Mouse (Mus musculus) lung, postnatal 10 days (tissue): ENCODE results near the gene Il18rap.

Experiments
- DNase-seq: peaks from one replicate; pipeline ENCODE4 v3.0.0; 2021

The Il18rap gene

DNA sequence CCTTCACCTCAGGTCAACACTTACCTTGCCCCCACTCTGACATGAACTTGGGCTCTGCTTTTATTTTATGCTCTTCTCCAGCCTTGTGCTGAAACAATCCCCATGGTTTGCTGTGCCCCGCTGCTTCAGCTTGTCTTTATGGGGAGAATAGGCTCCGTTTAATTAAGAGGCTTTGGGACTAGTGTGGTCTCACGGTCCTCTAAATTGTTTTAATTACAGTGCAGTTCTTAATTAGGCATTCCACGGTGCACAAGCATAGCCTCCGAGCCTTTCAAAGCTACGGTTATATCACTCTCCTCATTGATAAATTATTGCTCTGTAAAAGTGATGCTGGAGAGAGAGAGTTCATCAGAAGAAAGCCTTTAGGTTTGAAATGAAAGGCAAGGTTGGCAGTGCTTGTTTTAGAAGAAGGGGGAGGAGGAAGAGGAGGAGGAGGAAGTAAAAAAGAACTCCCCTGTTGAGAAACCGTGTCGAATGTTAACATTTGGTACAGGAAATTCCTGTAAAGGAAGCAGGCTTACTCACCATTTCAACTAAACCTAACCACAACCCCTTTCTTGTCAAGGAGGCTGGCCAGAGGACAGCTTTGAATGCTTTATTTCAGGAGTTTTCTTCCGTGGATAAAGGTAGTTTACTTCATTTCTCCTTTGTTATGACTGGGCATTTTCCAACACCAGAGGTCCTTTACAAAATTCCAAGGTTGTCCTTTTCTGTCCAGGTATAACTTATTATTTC is at the start of gene Il18rap:
Gene Il18rap (plus strand): TSS at position 512 of the 735 bp plus-strand sequence.
- no peak for DNase-seq

DNA sequence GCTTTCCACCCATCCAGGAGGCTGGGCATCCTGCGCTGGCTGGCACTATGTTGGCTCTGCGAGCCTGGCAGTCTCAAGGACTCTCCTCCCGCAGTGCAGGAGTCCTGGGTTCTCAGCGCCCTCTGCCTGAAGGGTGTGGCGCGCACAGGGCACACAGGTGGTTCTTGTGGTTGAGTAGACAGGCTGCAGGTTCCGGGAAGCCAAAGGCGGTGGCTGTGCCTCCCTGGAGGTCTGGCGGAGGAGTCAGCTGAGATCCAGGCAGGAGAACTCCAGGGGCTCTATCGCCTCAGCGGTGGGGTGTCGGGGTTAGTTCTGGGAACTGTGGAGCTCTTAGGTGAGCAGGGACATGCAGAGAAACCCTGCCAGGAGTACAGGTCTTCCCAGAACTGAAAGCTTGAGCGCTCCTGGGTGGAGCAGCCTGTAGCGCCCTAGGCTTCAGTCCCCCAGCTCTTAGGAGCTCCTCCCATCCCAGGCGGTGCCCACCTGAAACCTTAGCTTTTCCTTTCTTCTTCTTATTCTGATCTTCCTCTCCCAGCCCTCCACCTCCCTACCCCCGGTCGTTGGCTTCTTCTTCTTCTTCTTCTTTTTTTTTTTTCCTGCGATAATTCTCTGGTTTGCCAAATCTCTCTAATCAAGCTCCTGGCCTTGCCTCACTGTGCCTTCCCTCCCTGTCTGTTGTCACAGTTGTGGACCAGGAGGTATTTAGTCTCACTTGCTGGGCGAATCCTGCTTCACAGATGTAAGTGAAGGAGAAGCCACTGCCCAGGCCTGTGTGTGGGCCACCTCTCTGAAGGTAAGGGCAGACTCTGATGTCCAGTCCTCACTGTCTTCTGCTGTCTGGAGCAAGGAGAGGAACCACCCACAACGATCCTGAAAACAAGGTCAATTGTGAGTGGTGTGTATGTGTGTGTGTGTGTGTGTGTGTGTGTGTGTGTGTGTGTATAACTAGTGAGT is 49.4 kb upstream of the Il18rap start, which contains the start of gene Il18r1:
Gene Il18r1 (plus strand): TSS at position 76 of the 954 bp plus-strand sequence.
- peak; percentile 66 for DNase-seq

DNA sequence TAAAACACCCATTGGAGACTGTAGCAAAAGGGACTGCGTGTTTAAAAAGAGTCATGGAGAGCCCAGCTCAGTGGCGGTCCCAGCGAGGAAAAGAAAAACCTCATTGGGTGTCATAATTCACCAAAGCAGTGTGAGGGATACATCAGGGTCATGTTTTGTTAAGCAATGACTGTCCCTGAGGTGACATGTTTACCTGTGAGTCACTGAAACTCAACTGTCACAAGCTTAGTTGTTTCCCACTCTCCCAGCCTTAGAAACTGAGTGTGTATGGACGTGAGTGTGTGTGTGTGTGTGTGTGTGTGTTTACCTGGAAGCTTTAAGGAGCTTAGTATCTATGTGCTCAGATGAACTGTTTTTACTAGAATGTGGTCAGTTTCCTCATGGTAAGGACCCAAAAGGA is 47.9 kb upstream of the Il18rap start:
- no peak for DNase-seq

DNA sequence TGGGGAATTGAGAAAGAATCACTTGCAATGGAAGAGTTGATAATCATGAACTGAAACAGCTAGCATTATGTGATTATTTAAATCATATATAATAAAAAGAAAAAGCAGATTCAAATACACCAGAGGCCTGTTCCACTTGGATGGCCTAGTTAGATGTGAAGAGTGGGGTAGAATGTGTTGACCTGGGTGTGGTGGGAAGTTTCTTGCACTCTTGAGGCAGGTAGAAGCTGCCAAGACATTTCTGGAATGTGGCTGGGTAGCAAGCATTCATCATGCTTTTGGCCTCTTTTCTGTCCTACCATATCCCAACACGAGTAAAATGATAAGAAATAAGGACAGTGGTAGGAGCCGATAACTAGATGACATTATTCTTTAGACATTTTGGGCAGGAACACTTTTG is 46.4 kb upstream of the Il18rap start:
- DNase-seq, result peak; percentile 40

DNA sequence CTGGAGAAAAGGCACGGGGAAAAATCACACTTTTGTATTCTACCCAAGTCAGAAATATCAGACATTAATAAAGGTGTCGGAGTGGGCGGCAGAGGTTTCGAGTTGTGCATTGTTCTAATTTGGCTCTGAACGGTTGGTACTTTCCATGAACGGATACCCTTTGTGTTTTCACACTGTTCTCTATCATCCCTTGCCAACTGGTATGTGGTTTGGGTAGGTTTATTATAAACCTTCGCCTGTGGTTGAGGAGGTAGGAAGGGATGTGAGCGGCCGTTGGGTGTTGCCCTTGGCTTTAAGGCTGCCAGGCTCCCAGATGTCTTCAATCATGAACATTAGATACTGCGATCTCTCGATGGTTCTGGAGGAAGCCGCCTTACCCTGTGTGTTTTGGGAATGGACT is 45.3 kb upstream of the Il18rap start:
- no peak for DNase-seq

DNA sequence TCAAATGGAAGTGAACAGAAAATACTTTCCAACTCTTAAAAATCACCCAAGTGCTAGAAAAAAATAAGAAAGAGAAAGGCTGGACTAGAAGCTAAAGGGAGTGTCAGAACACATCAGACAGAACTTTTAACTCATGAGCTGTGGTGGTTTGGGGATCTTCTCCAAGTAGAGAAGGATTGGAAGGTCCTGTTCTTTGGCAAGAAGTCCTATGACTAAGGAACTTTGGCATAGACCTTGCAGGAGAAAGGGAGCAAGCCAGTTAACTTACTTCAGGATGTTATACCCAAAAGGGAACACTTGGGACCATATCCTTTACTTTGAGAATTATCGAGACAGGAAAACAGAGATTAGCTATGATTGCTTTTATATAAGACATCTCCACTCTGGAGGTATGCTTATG is 42.8 kb upstream of the Il18rap start:
- no peak for DNase-seq

DNA sequence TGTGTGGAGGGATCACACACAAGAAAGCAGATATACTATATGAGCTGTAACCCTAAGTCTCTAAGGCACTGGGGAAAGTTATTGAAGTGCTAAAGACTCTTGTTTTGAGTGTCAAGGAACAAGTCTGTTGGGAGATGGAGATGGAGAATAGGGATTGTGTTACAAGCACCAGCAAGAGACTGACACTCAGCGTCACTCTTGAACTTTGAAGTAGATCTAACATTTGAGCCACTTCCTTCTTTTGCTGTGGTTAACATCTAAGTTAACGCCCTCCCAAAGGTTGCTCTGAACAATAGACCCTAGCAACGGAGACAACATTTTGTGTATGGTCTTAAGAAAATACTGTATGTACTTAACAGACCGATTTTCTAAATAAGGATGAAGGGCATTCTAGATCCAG is 41.5 kb upstream of the Il18rap start:
- DNase-seq, result no peak

DNA sequence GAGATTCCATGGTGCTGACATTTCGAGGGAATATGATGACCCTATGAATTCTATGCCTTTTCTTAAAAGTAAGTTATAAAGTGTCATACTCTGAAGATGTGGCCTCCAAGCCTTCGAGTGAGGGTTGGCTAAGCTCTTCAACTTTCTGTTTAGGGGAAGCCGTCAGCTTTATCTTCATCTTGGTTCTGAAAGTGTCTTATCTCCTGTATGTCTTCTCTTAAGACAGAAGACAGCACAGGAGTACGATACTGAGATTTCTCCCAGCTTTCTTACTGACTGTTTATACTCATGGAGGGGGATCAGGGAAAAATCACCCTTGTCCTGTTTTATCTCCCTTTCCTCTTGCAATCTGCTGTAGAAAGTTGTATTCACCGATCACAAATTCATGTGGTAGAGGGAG is 40.8 kb upstream of the Il18rap start:
- DNase-seq, result no peak

DNA sequence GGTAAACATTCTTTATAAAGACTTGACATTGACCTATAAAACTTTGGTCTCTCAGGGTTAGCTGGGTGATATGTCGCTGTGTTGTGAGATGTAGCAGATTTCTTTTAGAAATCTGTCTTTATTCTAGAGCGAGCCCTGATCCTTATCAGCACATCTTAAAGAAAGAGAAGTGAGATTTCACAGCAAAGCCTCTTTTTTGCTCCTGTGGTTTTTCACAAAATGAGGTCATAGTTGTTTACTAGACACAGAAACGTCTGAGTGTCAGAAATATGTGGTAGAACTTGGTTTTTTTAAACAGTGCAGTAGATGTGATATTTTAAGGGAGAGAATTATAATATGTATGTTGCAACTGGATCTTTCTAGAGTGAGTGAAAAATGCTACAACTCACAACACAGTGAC is 39.5 kb upstream of the Il18rap start:
- DNase-seq, result no peak

DNA sequence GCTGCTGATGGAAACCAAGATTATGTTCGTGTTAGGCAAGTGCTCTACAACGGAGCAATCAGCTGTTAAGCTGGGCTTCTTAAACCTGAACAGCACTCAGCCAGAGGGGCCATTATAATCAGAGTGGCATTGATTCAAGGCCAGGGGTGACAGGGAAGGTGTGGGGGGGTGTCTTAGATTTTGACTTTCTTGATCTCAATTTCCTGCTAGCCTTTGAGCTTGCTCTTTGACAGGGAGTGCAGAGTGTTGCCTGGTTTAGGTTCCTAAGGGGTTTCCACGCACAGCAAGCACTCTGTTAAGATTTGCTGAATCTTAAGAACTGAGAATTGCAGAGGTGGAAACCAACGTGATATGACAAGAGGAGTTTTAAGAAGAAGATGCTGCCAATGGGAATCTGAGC is 38.4 kb upstream of the Il18rap start:
- no peak for DNase-seq

DNA sequence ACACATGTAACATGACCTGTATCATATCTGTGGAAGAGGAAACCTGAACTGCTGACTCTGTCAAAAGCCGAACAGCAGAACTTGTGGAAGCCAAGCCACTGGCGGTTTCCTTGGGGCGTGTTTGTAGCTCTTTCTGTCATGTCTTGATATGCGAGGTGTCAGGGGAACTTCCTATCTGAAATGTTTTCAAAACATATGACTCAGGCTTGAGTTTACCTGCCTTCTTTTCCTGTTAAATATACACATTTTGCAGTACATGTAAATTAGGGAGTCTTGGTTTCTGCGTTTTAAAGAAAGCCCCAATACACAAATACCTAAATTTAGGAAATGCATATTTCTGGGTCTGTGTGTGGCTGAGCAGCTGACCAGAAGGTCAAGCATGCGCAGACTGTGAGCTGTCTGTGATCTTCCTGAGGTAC is 35.6 kb upstream of the Il18rap start:
- no peak for DNase-seq

DNA sequence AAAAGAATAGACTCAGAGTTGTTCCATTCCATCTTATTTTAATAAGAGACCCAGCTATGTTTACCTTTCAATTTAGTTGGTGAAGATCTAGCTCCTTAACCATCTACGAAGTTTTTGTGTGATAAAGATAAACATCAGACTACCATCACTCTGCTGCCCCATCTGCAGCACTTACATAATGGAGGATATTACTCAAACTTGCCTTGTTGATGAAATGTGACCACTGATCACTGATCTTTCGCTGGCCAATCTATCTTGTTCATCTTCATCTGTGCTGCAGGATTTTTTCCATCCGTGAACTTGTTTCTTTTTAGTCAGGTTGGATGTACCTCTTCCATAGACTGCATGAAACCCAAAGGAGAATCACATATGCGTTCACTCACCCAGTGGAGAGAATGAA is 20.6 kb upstream of the Il18rap start:
- no peak for DNase-seq

DNA sequence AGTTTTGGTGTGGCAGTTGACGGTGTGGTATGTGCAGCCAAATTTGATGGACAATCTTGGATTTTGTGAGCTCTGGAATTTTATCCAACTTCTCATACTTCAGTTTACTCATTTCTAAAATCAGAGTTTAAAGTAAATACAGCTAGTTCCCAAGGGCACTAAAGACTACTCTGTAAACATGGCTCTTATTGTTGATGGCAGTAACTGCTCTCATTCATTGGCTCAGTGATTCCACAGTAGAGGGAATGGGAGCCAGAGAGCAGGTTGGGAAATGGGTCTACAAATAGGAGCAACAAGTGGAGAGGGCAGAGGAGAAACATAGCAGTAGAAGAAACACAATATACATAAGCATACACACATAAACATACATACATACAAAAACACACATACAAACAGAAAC is 15.5 kb upstream of the Il18rap start:
- DNase-seq, result no peak

DNA sequence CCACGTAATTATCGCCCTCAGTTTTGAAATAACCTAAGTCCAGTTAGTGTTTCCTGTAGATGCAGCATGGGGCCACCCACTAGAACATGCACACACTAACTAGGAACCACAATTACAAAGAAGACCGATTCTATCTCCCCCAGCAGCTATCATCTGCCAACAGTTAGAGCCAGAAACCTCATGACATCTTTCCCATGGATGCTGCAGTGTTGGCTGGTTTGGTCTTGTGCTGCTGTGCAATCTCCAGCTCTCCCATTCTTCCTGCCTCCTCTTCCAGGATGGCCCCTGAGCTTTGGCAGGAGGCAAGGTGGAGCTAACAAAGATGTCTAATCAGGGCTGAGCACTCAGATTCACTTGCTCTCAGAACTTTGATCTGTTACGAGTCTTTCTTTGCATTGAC is 14.0 kb upstream of the Il18rap start:
- no peak for DNase-seq

DNA sequence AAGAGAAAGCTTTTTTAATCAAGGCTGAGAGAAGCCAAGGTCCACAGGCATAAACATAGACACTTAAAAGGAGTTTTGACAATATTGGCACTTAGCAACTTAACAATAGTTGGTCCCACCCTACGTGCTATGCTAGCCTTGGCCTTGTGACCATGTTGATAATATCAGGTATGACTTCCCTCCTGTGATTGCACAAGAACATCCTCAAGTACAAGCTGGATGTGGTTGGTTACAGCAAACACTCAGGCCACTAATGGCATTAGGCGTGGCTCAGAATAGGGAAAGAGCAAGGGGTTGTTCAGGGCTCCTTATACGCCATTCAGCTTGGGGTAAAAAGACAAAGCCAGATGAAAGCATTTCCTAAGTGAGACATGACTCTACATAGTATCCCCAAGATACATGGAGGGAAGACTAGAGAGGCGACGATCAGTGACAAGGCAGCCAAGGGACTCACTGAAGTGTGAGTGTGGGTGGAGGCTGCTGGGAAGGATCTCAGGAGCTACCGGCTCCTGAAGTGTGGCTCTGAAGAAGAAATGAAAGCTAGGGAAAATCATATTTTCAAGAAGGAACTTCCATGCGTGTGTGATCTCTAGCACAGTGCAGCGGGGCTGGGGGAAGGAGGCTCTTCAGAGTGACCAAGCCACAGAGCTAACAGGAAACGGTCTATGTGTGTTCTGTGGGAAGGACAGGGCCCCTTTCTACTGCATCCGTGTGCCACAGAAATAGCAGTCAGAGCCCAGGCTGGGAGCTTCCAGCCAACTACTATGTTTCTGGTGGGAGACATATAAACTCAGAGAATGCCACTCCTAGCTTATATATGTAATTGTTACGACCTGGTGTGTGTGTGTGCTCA is 13.4 kb upstream of the Il18rap start:
- DNase-seq, result peak; percentile 32

DNA sequence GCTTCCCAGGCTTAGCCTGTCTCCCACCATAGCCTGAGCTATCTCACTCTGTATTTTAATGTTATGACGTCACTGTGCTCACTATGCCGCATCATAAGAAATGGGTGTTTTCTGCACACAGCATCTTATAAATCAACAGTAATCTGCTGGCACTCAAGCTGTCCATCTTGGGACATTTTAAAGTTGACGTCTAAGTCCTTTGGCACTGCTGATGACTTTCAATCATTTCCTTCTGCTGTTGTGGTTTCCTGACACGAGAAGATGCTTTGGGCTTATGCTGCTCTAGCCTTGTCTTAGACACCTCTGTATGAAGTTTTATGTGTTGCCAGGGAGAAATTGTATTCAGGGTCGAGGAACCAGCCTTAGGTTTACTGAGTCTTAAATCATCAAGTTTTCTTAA is 10.6 kb upstream of the Il18rap start:
- DNase-seq, result no peak

DNA sequence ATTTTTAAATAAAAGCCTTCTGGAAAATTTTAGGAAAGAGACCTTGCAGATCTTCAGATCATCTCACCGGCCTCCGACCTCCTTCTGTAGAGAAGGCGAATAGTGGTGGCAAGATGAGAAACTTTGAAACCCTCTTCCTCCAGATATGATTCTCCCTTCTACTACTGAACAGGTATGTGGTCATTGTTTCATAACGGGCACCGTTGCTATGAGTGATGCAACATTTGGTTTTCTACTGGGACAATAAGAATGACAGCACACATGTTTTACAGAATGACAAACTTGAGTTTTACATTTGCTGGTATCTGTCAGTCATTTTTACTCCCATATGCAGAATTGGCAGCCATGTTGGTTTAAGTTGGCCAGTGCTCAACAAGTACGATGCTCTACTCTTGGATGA is 1.2 kb downstream of the Il18rap start:
- DNase-seq, result no peak

DNA sequence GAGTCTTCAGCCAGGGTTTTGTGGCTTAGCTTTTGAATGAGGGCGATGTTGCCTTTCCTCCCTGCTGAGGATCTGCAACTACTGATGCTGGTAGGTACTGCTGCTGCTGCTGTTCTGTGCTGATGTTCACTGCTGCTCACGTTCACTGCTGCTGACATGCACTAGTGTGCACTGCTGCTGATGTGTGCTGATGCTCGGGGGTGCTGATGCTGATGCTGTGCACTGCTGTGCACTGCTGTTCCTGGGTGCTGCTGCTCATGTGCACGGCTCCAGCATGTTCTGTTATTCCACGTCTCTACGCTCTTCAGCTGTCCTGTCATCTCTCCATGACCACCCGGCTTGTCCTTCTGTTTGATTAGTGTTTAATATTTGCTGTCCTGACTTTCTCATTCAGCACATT is 7.8 kb downstream of the Il18rap start:
- DNase-seq, result no peak

DNA sequence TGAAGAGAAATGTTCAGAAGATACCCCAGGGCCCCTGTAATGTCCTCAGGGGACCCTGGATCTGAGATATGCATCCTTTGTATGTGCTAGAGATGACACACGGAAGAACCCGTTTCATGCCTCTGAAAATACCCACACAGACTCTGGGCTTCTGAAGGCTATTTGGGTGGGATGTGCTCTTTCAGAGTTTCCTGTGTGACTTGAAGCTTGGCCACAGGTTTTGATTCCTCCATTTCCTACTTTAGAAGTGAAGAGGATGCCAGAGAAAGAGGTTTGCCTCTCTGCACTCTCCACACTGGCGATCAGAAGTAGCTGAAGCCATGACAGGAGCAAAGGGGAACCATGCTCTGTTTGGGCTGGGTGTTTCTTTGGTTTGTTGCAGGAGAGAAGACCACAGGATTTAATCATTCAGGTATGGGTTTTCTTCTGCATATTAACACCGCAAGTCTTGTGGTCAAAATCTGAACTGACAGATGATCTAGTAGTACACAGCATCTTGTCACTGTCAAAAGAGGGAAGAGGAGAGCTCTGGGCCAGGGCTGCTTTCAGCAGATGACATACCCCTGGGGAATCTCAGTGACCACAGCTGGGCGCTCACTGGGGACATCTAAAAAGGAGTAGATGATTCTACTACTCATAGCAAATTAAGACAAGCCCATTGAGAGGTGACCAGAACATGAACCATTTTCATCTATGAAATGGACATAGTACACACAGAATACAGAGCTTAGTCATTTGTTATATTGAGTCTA is 9.0 kb downstream of the Il18rap start:
- DNase-seq, result no peak

DNA sequence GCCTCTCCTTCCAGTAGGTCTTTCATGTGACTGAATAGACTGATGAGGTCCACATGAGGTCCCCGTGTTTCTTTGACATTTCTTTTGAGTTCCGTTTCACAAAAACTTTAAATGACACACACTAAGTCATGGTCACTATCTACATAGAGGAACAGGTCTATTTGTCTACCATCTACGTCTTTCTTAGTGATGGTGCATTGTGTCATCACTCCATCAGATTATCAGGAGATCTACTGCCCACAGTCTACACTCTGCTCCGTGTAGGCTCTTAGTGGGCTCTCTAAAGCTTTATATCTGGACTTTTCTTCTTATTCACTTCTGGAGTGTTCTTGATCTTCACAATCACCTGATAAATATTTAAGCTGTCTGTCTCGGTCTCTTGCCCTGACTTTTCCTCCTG is 14.1 kb downstream of the Il18rap start:
- no peak for DNase-seq

DNA sequence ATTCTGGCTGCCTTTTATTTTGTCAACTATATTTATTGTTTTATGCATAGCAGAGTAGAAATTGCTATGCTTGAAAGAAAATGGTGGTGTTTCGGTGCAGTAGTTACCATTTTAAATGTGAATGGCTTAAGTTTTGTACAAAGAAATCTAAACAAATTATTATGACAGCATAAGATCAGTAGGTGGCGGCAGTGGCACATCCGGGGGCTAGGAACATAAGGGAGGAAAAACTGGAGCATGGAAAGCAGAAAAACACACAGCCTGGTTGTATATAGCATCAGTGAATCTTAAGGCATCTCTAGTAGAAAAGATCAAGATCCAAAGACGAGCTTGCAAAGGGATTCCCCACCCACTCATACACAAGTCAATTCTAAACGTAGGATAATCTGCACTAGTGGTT is 22.4 kb downstream of the Il18rap start:
- peak; percentile 7 for DNase-seq

DNA sequence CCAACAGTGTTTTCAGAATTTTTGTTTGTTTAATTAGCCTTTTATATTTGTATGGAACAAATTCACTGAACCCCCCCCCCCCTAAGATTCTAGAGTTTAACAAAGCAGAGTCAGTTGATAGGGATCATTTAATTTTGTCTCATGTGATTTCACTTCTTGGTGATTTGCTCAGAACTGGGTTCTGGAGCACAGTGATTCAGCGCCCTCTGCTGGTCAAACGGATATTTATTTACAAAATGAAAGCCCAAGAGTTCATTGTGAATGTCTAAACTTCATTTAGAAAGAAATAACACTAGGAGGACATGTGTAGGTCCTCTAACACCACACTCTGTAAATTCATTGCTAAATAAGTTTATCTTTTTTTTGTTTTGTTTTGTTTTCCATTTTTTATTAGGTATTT is 29.5 kb downstream of the Il18rap start:
- peak; percentile 78 for DNase-seq
